Mouse (Mus musculus) forebrain, embryonic 12.5 days (tissue): ENCODE measurements at regions not wholly inside any gene's neighbourhood (a gene's known extent, or its start where the extent isn't known, plus 50 kb on each side); places are given as distances from the start of the nearest gene placed in this dataset.

Source experiments
- ATAC-seq: fragments of 200-750 bp; cut with Nextera tagmentation; 2 replicates; pipeline ENCODE4 v1.8.0; 2017; ENCODE audit warnings: moderate TSS enrichment; ENCODE audit not compliant: low FRiP score
- H3K27ac ChIP-seq: fragments of 300-500 bp; sonication (generic); 2 replicates; pipeline ENCODE4 v1.5.1; 2016; ENCODE audit warnings: mild to moderate bottlenecking
- H3K27me3 ChIP-seq: fragments of 300-500 bp; sonication (generic); 2 replicates; pipeline ENCODE4 v1.6.1; 2016; ENCODE audit warnings: mild to moderate bottlenecking
- H3K36me3 ChIP-seq: fragments of 300-500 bp; sonication (generic); replicated peaks from 2 replicates; pipeline ENCODE4 v1.6.1; 2016; ENCODE audit warnings: mild to moderate bottlenecking
- H3K4me1 ChIP-seq: fragments of 300-500 bp; sonication (generic); 2 replicates; pipeline ENCODE4 v1.6.1; 2016
- H3K4me2 ChIP-seq: fragments of 300-500 bp; sonication (generic); 2 replicates; pipeline ENCODE4 v1.6.1; 2016; ENCODE audit warnings: mild to moderate bottlenecking, moderate library complexity
- H3K4me3 ChIP-seq: fragments of 300-500 bp; sonication (generic); replicated peaks from 2 replicates; pipeline ENCODE4 v1.5.1; 2016; ENCODE audit warnings: mild to moderate bottlenecking
- H3K9ac ChIP-seq: fragments of 300-500 bp; sonication (generic); 2 replicates; pipeline ENCODE4 v1.6.1; 2016; ENCODE audit warnings: mild to moderate bottlenecking
- H3K9me3 ChIP-seq: fragments of 300-500 bp; sonication (generic); 2 replicates; pipeline ENCODE4 v1.6.1; 2016
- WGBS: fragments of 180-500 bp; shearing (Covaris S2); methylation state at CpG from one replicate; pipeline ENCODE4 v1.1.7; 2016; 5-methylcytosine and 5-hydroxymethylcytosine counted together

GRCm38 (mm10) chr17:51585263-51585662, 247.8 kb downstream of the Satb1 start:
- no peaks in the 10 kb centered on the region for H3K9me3 ChIP-seq
- H3K27ac ChIP-seq, result no peak overlapping the region
- no peaks in the 10 kb centered on the region for H3K36me3 ChIP-seq
- no peak overlapping the region for H3K9ac ChIP-seq
- H3K27me3 ChIP-seq, result no peaks in the 10 kb centered on the region
- no peak overlapping the region for H3K4me3 ChIP-seq
- 64% methylated on average over 1 of the region's 1 CpGs for WGBS
- no peak overlapping the region for H3K4me2 ChIP-seq
- peaks cover 11% of the 10 kb centered on the region for H3K4me1 ChIP-seq
- ATAC-seq, result no peak

GRCm38 (mm10) chr17:51583984-51584880, 248.9 kb downstream of the Satb1 start:
- H3K9me3 ChIP-seq, result no peaks in the 10 kb centered on the region
- no peaks in the 10 kb centered on the region for H3K27me3 ChIP-seq
- peak; percentile 71; the same call in 1 of the 2 replicates for ATAC-seq
- H3K4me2 ChIP-seq, result peak overlapping the region; percentile 21
- 48% methylated on average over 19 of the region's 19 CpGs for WGBS
- H3K36me3 ChIP-seq, result no peaks in the 10 kb centered on the region
- H3K4me3 ChIP-seq, result no peak overlapping the region
- H3K9ac ChIP-seq, result no peak overlapping the region
- peaks cover 11% of the 10 kb centered on the region for H3K4me1 ChIP-seq
- H3K27ac ChIP-seq, result no peak overlapping the region

GRCm38 (mm10) chr17:51583277-51583676, 249.8 kb downstream of the Satb1 start:
- no peaks in the 10 kb centered on the region for H3K36me3 ChIP-seq
- WGBS, result 86% methylated on average over 15 of the region's 15 CpGs
- H3K27me3 ChIP-seq, result no peaks in the 10 kb centered on the region
- no peak overlapping the region for H3K9ac ChIP-seq
- H3K4me2 ChIP-seq, result no peak overlapping the region
- H3K9me3 ChIP-seq, result no peaks in the 10 kb centered on the region
- H3K4me3 ChIP-seq, result no peak overlapping the region
- H3K27ac ChIP-seq, result no peak overlapping the region
- no peak for ATAC-seq
- H3K4me1 ChIP-seq, result peaks cover 11% of the 10 kb centered on the region

GRCm38 (mm10) chr17:51555854-51556253, 277.2 kb downstream of the Satb1 start:
- no peak overlapping the region for H3K27ac ChIP-seq
- ATAC-seq, result no peak
- no peaks in the 10 kb centered on the region for H3K4me1 ChIP-seq
- WGBS, result 90% methylated on average over 3 of the region's 3 CpGs
- no peaks in the 10 kb centered on the region for H3K9me3 ChIP-seq
- H3K4me2 ChIP-seq, result no peak overlapping the region
- no peaks in the 10 kb centered on the region for H3K36me3 ChIP-seq
- no peaks in the 10 kb centered on the region for H3K27me3 ChIP-seq
- no peak overlapping the region for H3K9ac ChIP-seq
- H3K4me3 ChIP-seq, result no peak overlapping the region

GRCm38 (mm10) chr17:51554446-51554845, 278.6 kb downstream of the Satb1 start:
- no peaks in the 10 kb centered on the region for H3K36me3 ChIP-seq
- H3K4me3 ChIP-seq, result no peak overlapping the region
- H3K9ac ChIP-seq, result no peak overlapping the region
- H3K4me1 ChIP-seq, result no peaks in the 10 kb centered on the region
- H3K4me2 ChIP-seq, result no peak overlapping the region
- WGBS, result 88% methylated on average over 2 of the region's 2 CpGs
- no peaks in the 10 kb centered on the region for H3K27me3 ChIP-seq
- ATAC-seq, result no peak
- H3K9me3 ChIP-seq, result no peaks in the 10 kb centered on the region
- H3K27ac ChIP-seq, result no peak overlapping the region

GRCm38 (mm10) chr17:51552277-51553015, 280.6 kb downstream of the Satb1 start:
- Histone ChIP-seq H3K27me3 (no peaks in the 10 kb centered on the region), H3K9ac (no peak overlapping the region), H3K4me1 (no peaks in the 10 kb centered on the region), H3K27ac (no peak overlapping the region), H3K4me3 (no peak overlapping the region), H3K4me2 (no peak overlapping the region), H3K9me3 (no peaks in the 10 kb centered on the region), H3K36me3 (no peaks in the 10 kb centered on the region)
- ATAC-seq, result no peak
- WGBS, result 95% methylated on average over 5 of the region's 5 CpGs

- WGBS, result 71% methylated on average over 3 of the region's 3 CpGs
- Histone ChIP-seq H3K4me3 (no peak overlapping the region), H3K36me3 (no peaks in the 10 kb centered on the region), H3K4me2 (no peak overlapping the region), H3K9me3 (no peaks in the 10 kb centered on the region), H3K9ac (no peak overlapping the region), H3K27me3 (no peaks in the 10 kb centered on the region), H3K4me1 (no peaks in the 10 kb centered on the region), H3K27ac (no peak overlapping the region)
- no peak for ATAC-seq
Measured at GRCm38 (mm10) chr17:51546999-51547398, 286.1 kb downstream of the Satb1 start.

- no peaks in the 10 kb centered on the region for H3K27me3 ChIP-seq
- 80% methylated on average over 2 of the region's 2 CpGs for WGBS
- no peaks in the 10 kb centered on the region for H3K36me3 ChIP-seq
- no peak overlapping the region for H3K4me3 ChIP-seq
- H3K4me1 ChIP-seq, result no peaks in the 10 kb centered on the region
- H3K9ac ChIP-seq, result no peak overlapping the region
- no peaks in the 10 kb centered on the region for H3K9me3 ChIP-seq
- no peak overlapping the region for H3K27ac ChIP-seq
- ATAC-seq, result no peak
- H3K4me2 ChIP-seq, result no peak overlapping the region
Measured at GRCm38 (mm10) chr17:51542544-51542943, 290.5 kb downstream of the Satb1 start.

GRCm38 (mm10) chr17:51534678-51535077, 298.4 kb downstream of the Satb1 start:
- H3K9ac ChIP-seq, result 0 out of 2 replicates have a peak overlapping the region, but pooled peaks have one; percentile 25
- H3K36me3 ChIP-seq, result no peaks in the 10 kb centered on the region
- H3K4me3 ChIP-seq, result peak overlapping the region; percentile 19; the same call in 1 of the 2 replicates

GRCm38 (mm10) chr17:51534270-51534669, 298.8 kb downstream of the Satb1 start:
- Histone ChIP-seq H3K9me3 (no peaks in the 10 kb centered on the region), H3K36me3 (no peaks in the 10 kb centered on the region), H3K27me3 (no peaks in the 10 kb centered on the region), H3K9ac (0 out of 2 replicates have a peak overlapping the region, but pooled peaks have one; percentile 25), H3K4me1 (peaks cover 7% of the 10 kb centered on the region), H3K4me3 (peak overlapping the region; percentile 19; the same call in 1 of the 2 replicates), H3K4me2 (peak overlapping the region; percentile 50), H3K27ac (no peak overlapping the region)
- 10% methylated on average over 14 of the region's 14 CpGs for WGBS
- ATAC-seq, result 0 out of 2 replicates have a peak, but pooled peaks have one; percentile 58

More at GRCm38 (mm10) chr17:51534678-51535077, 298.4 kb downstream of the Satb1 start:
- H3K9me3 ChIP-seq, result no peaks in the 10 kb centered on the region
- peaks cover 7% of the 10 kb centered on the region for H3K4me1 ChIP-seq
- peak overlapping the region; percentile 50 for H3K4me2 ChIP-seq
- ATAC-seq, result peak; percentile 70; the same call in 1 of the 2 replicates
- 38% methylated on average over 10 of the region's 10 CpGs for WGBS
- no peaks in the 10 kb centered on the region for H3K27me3 ChIP-seq
- H3K27ac ChIP-seq, result no peak overlapping the region

GRCm38 (mm10) chr17:51528161-51528560, 304.9 kb downstream of the Satb1 start:
- no peak overlapping the region for H3K4me3 ChIP-seq
- no peak overlapping the region for H3K27ac ChIP-seq
- H3K36me3 ChIP-seq, result no peaks in the 10 kb centered on the region
- no peaks in the 10 kb centered on the region for H3K4me1 ChIP-seq
- no peaks in the 10 kb centered on the region for H3K9me3 ChIP-seq
- no peaks in the 10 kb centered on the region for H3K27me3 ChIP-seq
- no peak overlapping the region for H3K4me2 ChIP-seq
- ATAC-seq, result no peak
- WGBS, result 92% methylated on average over 3 of the region's 3 CpGs
- H3K9ac ChIP-seq, result no peak overlapping the region

GRCm38 (mm10) chr17:51526881-51527280, 306.2 kb downstream of the Satb1 start:
- H3K27me3 ChIP-seq, result no peaks in the 10 kb centered on the region
- no peak overlapping the region for H3K27ac ChIP-seq
- no peak for ATAC-seq
- no peak overlapping the region for H3K9ac ChIP-seq
- H3K36me3 ChIP-seq, result no peaks in the 10 kb centered on the region
- H3K9me3 ChIP-seq, result no peaks in the 10 kb centered on the region
- no peak overlapping the region for H3K4me2 ChIP-seq
- H3K4me3 ChIP-seq, result no peak overlapping the region
- WGBS, result 76% methylated on average over 7 of the region's 7 CpGs
- no peaks in the 10 kb centered on the region for H3K4me1 ChIP-seq
